Mouse (Mus musculus) lung, adult 2 months (tissue): ENCODE results near the gene Gm43738.

Experiments
- CTCF ChIP-seq: fragments of 200-500 bp; IDR thresholded peaks from 2 replicates; pipeline ENCODE4 v1.5.1; 2011; ENCODE audit warnings: mild to moderate bottlenecking, low read length, control low read depth; ENCODE audit not compliant: insufficient read depth
- POLR2A ChIP-seq: fragments of 200-500 bp; IDR thresholded peaks from 2 replicates; pipeline ENCODE4 v1.6.1; 2011; ENCODE audit warnings: low read depth, mild to moderate bottlenecking, control low read depth, low read length, borderline replicate concordance; ENCODE audit errors: extremely low read depth

GRCm38 (mm10) chr3:89058783-89059182 is 42.1 kb downstream of the Gm43738 start:
- TF ChIP-seq CTCF: peak; percentile 65
- TF ChIP-seq POLR2A: no peak
